Mouse (Mus musculus) lung, postnatal 4 days (tissue): ENCODE measurements around the gene Dusp14.

ENCODE experiments used
- DNase-seq, 2 experiments: peaks; one replicate each; pipeline ENCODE4 v3.0.0; 2021

The Dusp14 gene

GRCm38 (mm10) chr11:84069034-84069370, at the start of gene Dusp14:
Gene Dusp14 (minus strand): TSS chr11:84069261.
- DNase-seq: peak in 1 of 2 experiments; percentile 23

- no peak for DNase-seq
Measured at GRCm38 (mm10) chr11:84117431-84117830, 48.4 kb upstream of the Dusp14 start.

GRCm38 (mm10) chr11:84116221-84116620, 47.2 kb upstream of the Dusp14 start:
- DNase-seq: no peak

- no peak for DNase-seq
Measured at GRCm38 (mm10) chr11:84115646-84116045, 46.6 kb upstream of the Dusp14 start.

- no peak for DNase-seq
Measured at GRCm38 (mm10) chr11:84113623-84114022, 44.6 kb upstream of the Dusp14 start.

GRCm38 (mm10) chr11:84107137-84107536, 38.1 kb upstream of the Dusp14 start:
- DNase-seq: no peak

- DNase-seq: no peak
Measured at GRCm38 (mm10) chr11:84104036-84104435, 35.0 kb upstream of the Dusp14 start.

- no peak for DNase-seq
Measured at GRCm38 (mm10) chr11:84101182-84101581, 32.1 kb upstream of the Dusp14 start.

- DNase-seq: no peak
Measured at GRCm38 (mm10) chr11:84097251-84097998, 28.4 kb upstream of the Dusp14 start.

- no peak for DNase-seq
Measured at GRCm38 (mm10) chr11:84095084-84095483, 26.0 kb upstream of the Dusp14 start.

GRCm38 (mm10) chr11:84090572-84090971, 21.5 kb upstream of the Dusp14 start:
- DNase-seq: no peak

GRCm38 (mm10) chr11:84081901-84082300, 12.8 kb upstream of the Dusp14 start:
- DNase-seq: no peak

GRCm38 (mm10) chr11:84080327-84080726, 11.3 kb upstream of the Dusp14 start:
- DNase-seq: no peak

- DNase-seq: peak; percentile 33 to 35
Measured at GRCm38 (mm10) chr11:84079887-84080286, 10.8 kb upstream of the Dusp14 start.

- DNase-seq: no peak
Measured at GRCm38 (mm10) chr11:84079361-84079760, 10.3 kb upstream of the Dusp14 start.

- no peak for DNase-seq
Measured at GRCm38 (mm10) chr11:84078601-84079000, 9.5 kb upstream of the Dusp14 start.

GRCm38 (mm10) chr11:84077008-84077407, 7.9 kb upstream of the Dusp14 start:
- peak in 1 of 2 experiments; percentile 74 for DNase-seq

- peak; percentile 55 to 72 for DNase-seq
Measured at GRCm38 (mm10) chr11:84073816-84074764, 5.0 kb upstream of the Dusp14 start.

GRCm38 (mm10) chr11:84072904-84073651, 4.0 kb upstream of the Dusp14 start:
- DNase-seq: peak; percentile 32 to 59

- peak; percentile 71 to 79 for DNase-seq
Measured at GRCm38 (mm10) chr11:84068191-84069033, 649 bp downstream of the Dusp14 start.

GRCm38 (mm10) chr11:84067720-84068190, 1.3 kb downstream of the Dusp14 start:
- peak in 1 of 2 experiments; percentile 62 for DNase-seq
